Mouse (Mus musculus): ENCODE measurements around the gene Snrpa1.

The Snrpa1 gene

GRCm38 (mm10) chr7:66113561-66113960 lies 54.8 kb downstream of the Snrpa1 start:
- no peak for ATAC-seq (ENCODE audit: low TSS enrichment)

- ATAC-seq (ENCODE audit: low TSS enrichment), result no peak
These were observed 57.1 kb downstream of the Snrpa1 start for GRCm38 (mm10) chr7:66115821-66116343.

- ATAC-seq (ENCODE audit: low TSS enrichment), result no peak
These were observed 58.2 kb downstream of the Snrpa1 start for GRCm38 (mm10) chr7:66116906-66117482.

- peak; percentile 71 for ATAC-seq (ENCODE audit: low TSS enrichment)
These were observed 59.2 kb downstream of the Snrpa1 start for GRCm38 (mm10) chr7:66118046-66118445.

GRCm38 (mm10) chr7:66118796-66119195 lies 60.0 kb downstream of the Snrpa1 start:
- no peak for ATAC-seq (ENCODE audit: low TSS enrichment)

GRCm38 (mm10) chr7:66120139-66120538 lies 61.3 kb downstream of the Snrpa1 start:
- ATAC-seq (ENCODE audit: low TSS enrichment), result no peak

- no peak for ATAC-seq (ENCODE audit: low TSS enrichment)
These were observed 62.0 kb downstream of the Snrpa1 start for GRCm38 (mm10) chr7:66120702-66121396.

Measured in frontal cortex, adult (tissue).